ENCODE assay signal across 12 mouse cellular contexts in genomic region chr2:28244667-28245395, GRCm38 (mm10). TPM values are rescaled to one million over a fixed set of nuclear protein-coding genes. Genes with fewer than 3 reads are reported as not detected.
DNase-seq lines count a peak whose midpoint lies in the region; TF ChIP-seq lines count a peak whose summit lies in the region.
"Had no signal": no experiment of that assay in that cellular context is flagged by ENCODE, and none has a peak within 500 bp of the region (broad histone marks: within the 10 kb centered on the region; RNA-seq: fewer than 3 reads in every experiment).

No protein-coding gene starts in this region.

- TF ChIP-seq CTCF in C2C12 (IDR thresholded peaks at IDR 0.05; ENCODE audit: control insufficient read depth, insufficient read depth, insufficient read length): no peak

- H3K79me2 ChIP-seq in C2C12 (ENCODE audit: control insufficient read depth, insufficient read depth): no peaks in the 10 kb centered on the region

- peak overlapping the region; percentile 5 for H3ac ChIP-seq in C2C12 (ENCODE audit: control insufficient read depth, insufficient read length, low read depth)

- no peaks in the 10 kb centered on the region for H3K27me3 ChIP-seq in C2C12 (ENCODE audit: control insufficient read depth, insufficient read depth, insufficient read length)
- H3K27me3 ChIP-seq: forebrain, embryonic 13.5 days; limb, embryonic 13.5 days had no signal

- no peak overlapping the region for H3K4me3 ChIP-seq in C2C12 (ENCODE audit: insufficient read depth, poor library complexity, severe bottlenecking)
- H3K4me3 ChIP-seq: forebrain, embryonic 13.5 days; limb, embryonic 13.5 days had no signal

- H3K79me3 ChIP-seq in C2C12 (ENCODE audit: low read depth): no peaks in the 10 kb centered on the region

- DNase-seq in gastrocnemius, postnatal 25 days: peak; percentile 45
- DNase-seq in gastrocnemius, postnatal 10 days: no peak
- DNase-seq in adrenal gland, adult 2 months: peak; percentile 70
- DNase-seq in left cerebral cortex, adult 9 months (ENCODE audit: low spot score in 2 of 2): peak; percentile 77 to 79
- DNase-seq in heart, postnatal 4 days: no peak
- no peak for DNase-seq in lung, adult 18-20 months
- DNase-seq: heart, postnatal 14 days; kidney, adult 2 months; thymus, postnatal 4 days had no signal

- H3K36me3 ChIP-seq in C2C12 (ENCODE audit: control insufficient read depth, insufficient read depth): no peaks in the 10 kb centered on the region
- H3K36me3 ChIP-seq: limb, embryonic 13.5 days had no signal

TF ChIP-seq in C2C12, 6 proteins besides CTCF, POLR2A, EP300 and RAD21:
- TF ChIP-seq MYOD1 (IDR thresholded peaks at IDR 0.05; ENCODE audit: control insufficient read depth, insufficient read length, low read depth): peak; percentile 76
- peak; percentile 69 for TF ChIP-seq MAX (IDR thresholded peaks at IDR 0.05)
- TF ChIP-seq CEBPB (IDR thresholded peaks at IDR 0.05; ENCODE audit: low read depth): peak; percentile 35
- TF ChIP-seq FOSL1 (IDR thresholded peaks at IDR 0.05; ENCODE audit: insufficient read depth, low read length, poor library complexity, severe bottlenecking): peak; percentile 61
- TF ChIP-seq USF1 (IDR thresholded peaks at IDR 0.05; ENCODE audit: low read depth): peak; percentile 96
- TF ChIP-seq MYOG (IDR thresholded peaks at IDR 0.05; ENCODE audit: control insufficient read depth, extremely low read depth, insufficient read length): no peak

RNA-seq across cellular contexts. Expression of gene Olfm1, which starts 52.0 kb away (rescaled TPM):
- total RNA-seq in gastrocnemius, postnatal 25 days (2021): 10 to 100 TPM; 11.9 to 14.5 TPM
- total RNA-seq in gastrocnemius, postnatal 10 days (2021): 10 to 100 TPM; 20.6 to 21.8 TPM
- 55.2 TPM for polyA plus RNA-seq in C2C12 (2012; fragmentation: generic; extraction: Trizol)
- 10 to 100 TPM; 34.9 to 40.4 TPM for total RNA-seq in adrenal gland, adult 2 months (2021)
- 73.8 and 87.2 TPM in 2 replicates for polyA plus RNA-seq in adrenal gland, adult 2 months (2012; rRNA removed)
- total RNA-seq in heart, postnatal 4 days (2021): 10 to 100 TPM; 10.1 to 12.5 TPM

Comparison
In these comparisons a context has a peak if more than half of its experiments do, and no peak if none do; other contexts are left out.
1. DNase-seq: peak in gastrocnemius, postnatal 25 days (single experiment), adrenal gland, adult 2 months (single experiment) and left cerebral cortex, adult 9 months (2 of 2); none in gastrocnemius, postnatal 10 days (single experiment), heart, postnatal 4 days (single experiment) and lung, adult 18-20 months (0 of 2).